Mouse (Mus musculus) CH12.LX (cell line): ENCODE data around the gene Gm20388. TPM values are rescaled to one million over a fixed set of nuclear protein-coding genes. Genes with fewer than 3 reads are reported as not detected.

Experiments
- DNase-seq: peaks from one replicate; pipeline ENCODE4 v3.0.0-alpha.2; 2013; ENCODE audit errors: extremely low read depth
- H3K27ac ChIP-seq: 2 replicates; pipeline ENCODE4 v1.5.1; 2012; ENCODE audit warnings: low read depth, mild to moderate bottlenecking, control low read depth, moderate library complexity; ENCODE audit not compliant: insufficient read depth
- H3K27me3 ChIP-seq: replicated peaks from 2 replicates; pipeline ENCODE3; 2012; ENCODE audit warnings: inconsistent platforms
- H3K36me3 ChIP-seq, 2 experiments: replicated peaks in 1 of 2; 2 replicates each; pipeline versions ENCODE3 to v1.6.1; 2012; ENCODE audit warnings: inconsistent platforms in 1 of 2, low read length in 1 of 2, mild to moderate bottlenecking in 1 of 2, mixed read lengths in 1 of 2, moderate library complexity in 1 of 2; ENCODE audit not compliant: control insufficient read depth in 1 of 2, insufficient read depth in 1 of 2
- H3K4me1 ChIP-seq, 2 experiments: 2 replicates each; pipeline ENCODE4 v1.6.1; 2012; ENCODE audit warnings: inconsistent platforms in 1 of 2, moderate library complexity in 1 of 2; ENCODE audit not compliant: insufficient read depth in 2 of 2, control insufficient read depth in 1 of 2
- H3K4me2 ChIP-seq: 2 replicates; pipeline ENCODE4 v1.6.1; 2012; ENCODE audit warnings: low read depth, mild to moderate bottlenecking, control low read depth; ENCODE audit not compliant: poor library complexity, insufficient read depth, severe bottlenecking
- H3K4me3 ChIP-seq, 3 experiments: fragments of 150-350 bp in 1 of 3; sonication (generic) in 1 of 3; replicated peaks in 1 of 3; 2 replicates each; pipeline versions ENCODE3 to v1.5.1; 2011 to 2012; ENCODE audit warnings: low read depth in 2 of 3, low read length in 2 of 3, mild to moderate bottlenecking in 2 of 3, moderate library complexity in 2 of 3, control low read depth in 1 of 3, improper control_type of control experiment in 1 of 3, inconsistent platforms in 1 of 3, mixed read lengths in 1 of 3; ENCODE audit not compliant: poor library complexity in 1 of 3
- H3K79me2 ChIP-seq: replicated peaks from 2 replicates; pipeline ENCODE4 v1.6.1; 2012; ENCODE audit warnings: mild to moderate bottlenecking, moderate library complexity; ENCODE audit not compliant: control insufficient read depth, poor library complexity, insufficient read depth, severe bottlenecking; ENCODE audit errors: extremely low read depth
- H3K9ac ChIP-seq: 2 replicates; pipeline ENCODE4 v1.6.1; 2012; ENCODE audit warnings: low read depth, mild to moderate bottlenecking, control low read depth, moderate library complexity; ENCODE audit not compliant: insufficient read depth
- H3K9me3 ChIP-seq: replicated peaks from 2 replicates; pipeline ENCODE3; 2012; ENCODE audit warnings: low read length, inconsistent platforms, mixed read lengths
- BHLHE40 ChIP-seq: IDR thresholded peaks from 2 replicates; pipeline ENCODE4 v1.6.1; 2011; ENCODE audit warnings: mild to moderate bottlenecking, low read depth, low read length, improper control_type of control experiment
- GABPA ChIP-seq: IDR thresholded peaks from 2 replicates; pipeline ENCODE4 v1.6.1; 2012; ENCODE audit warnings: low read depth, low read length, improper control_type of control experiment, inconsistent platforms; ENCODE audit not compliant: insufficient replicate concordance
- HCFC1 ChIP-seq: IDR thresholded peaks from 2 replicates; pipeline ENCODE4 v1.6.1; 2012; ENCODE audit warnings: low read depth, mild to moderate bottlenecking, inconsistent platforms, low read length, improper control_type of control experiment
- JUN ChIP-seq: IDR thresholded peaks from 2 replicates; pipeline ENCODE4 v1.6.1; 2011; ENCODE audit warnings: low read depth, mild to moderate bottlenecking, low read length, improper control_type of control experiment, moderate library complexity; ENCODE audit not compliant: insufficient read depth
- KAT2A ChIP-seq: IDR thresholded peaks from 2 replicates; pipeline ENCODE4 v1.6.1; 2012; ENCODE audit warnings: low read length, improper control_type of control experiment, inconsistent platforms; ENCODE audit not compliant: insufficient replicate concordance
- MAFK ChIP-seq: IDR thresholded peaks from 2 replicates; pipeline ENCODE4 v1.6.1; 2011; ENCODE audit warnings: low read length, improper control_type of control experiment; ENCODE audit not compliant: insufficient replicate concordance
- MAX ChIP-seq: IDR thresholded peaks from 2 replicates; pipeline ENCODE4 v1.6.1; 2011; ENCODE audit warnings: low read length, improper control_type of control experiment
- MAZ ChIP-seq: IDR thresholded peaks from 2 replicates; pipeline ENCODE4 v1.6.1; 2012; ENCODE audit warnings: low read depth, mild to moderate bottlenecking, inconsistent platforms, low read length, improper control_type of control experiment, moderate library complexity
- MEF2A ChIP-seq: IDR thresholded peaks from 2 replicates; pipeline ENCODE4 v1.6.1; 2014; ENCODE audit warnings: low read depth, mild to moderate bottlenecking, inconsistent platforms, low read length, improper control_type of control experiment, borderline replicate concordance
- MXI1 ChIP-seq: IDR thresholded peaks from 2 replicates; pipeline ENCODE4 v1.6.1; 2011; ENCODE audit warnings: mild to moderate bottlenecking, low read depth, low read length, improper control_type of control experiment
- NRF1 ChIP-seq: IDR thresholded peaks from 2 replicates; pipeline ENCODE4 v1.6.1; 2014; ENCODE audit warnings: low read depth, mild to moderate bottlenecking, inconsistent platforms, low read length, improper control_type of control experiment, moderate library complexity
- POLR2A ChIP-seq: IDR thresholded peaks from 2 replicates; pipeline ENCODE4 v1.6.1; 2011; ENCODE audit warnings: low read depth, mild to moderate bottlenecking, improper control_type of control experiment, low read length
- TBP ChIP-seq: conservative IDR thresholded peaks from 2 replicates; pipeline ENCODE4 v1.6.1; 2011; ENCODE audit warnings: low read depth, low read length, improper control_type of control experiment
- TCF12 ChIP-seq: IDR thresholded peaks from 2 replicates; pipeline ENCODE4 v1.6.1; 2014; ENCODE audit warnings: low read depth, mild to moderate bottlenecking, inconsistent platforms, low read length, improper control_type of control experiment
- ZC3H11A ChIP-seq: IDR thresholded peaks from 2 replicates; pipeline ENCODE4 v1.6.1; 2012; ENCODE audit warnings: low read depth, mild to moderate bottlenecking, inconsistent platforms, low read length, improper control_type of control experiment
- ZNF384 ChIP-seq: IDR thresholded peaks from 2 replicates; pipeline ENCODE4 v1.6.1; 2012; ENCODE audit warnings: low read depth, low read length, improper control_type of control experiment, inconsistent platforms
- dilution Hi-C: fragments of 300-500 bp; cut with MboI; formaldehyde crosslinking; loops from 2 replicates; pipeline ENCODE4 v1.14.3; 2020; ENCODE audit warnings: low sequenced_read_pairs; ENCODE audit not compliant: extremely low pct_unique_long_range_greater_than_20kb, extremely low pct_ligation_motif_present
- in situ Hi-C: fragments of 300-500 bp; cut with MboI; formaldehyde crosslinking; loops from 3 replicates; pipeline ENCODE4 v1.14.3; 2019; ENCODE audit warnings: low sequenced_read_pairs, low pct_ligation_motif_present, low pct_unique_long_range_greater_than_20kb, mixed read lengths
- polyA plus RNA-seq: library from polyadenylated mRNA; unstranded; fragments of >175 nt; gene quantifications from 2 replicates; pipeline ENCODE4 v1.2.1, GENCODE M21; 2012; ENCODE audit warnings: low read depth; ENCODE audit not compliant: insufficient read length
- total RNA-seq, 2 experiments: library from RNA; depleted of rRNA; stranded (reverse); fragments of 300-350 nt in 1 of 2; fragments of >200 nt in 1 of 2; gene quantifications; 2 replicates each; pipeline ENCODE4 v1.2.3; 2012 to 2014

Gene Gm20388
- total and polyA plus RNA-seq, 3 experiments: 14.8 to 26.3 (median 22.2) TPM

- TF ChIP-seq MAZ (0 out of 2 replicates have a peak, but pooled peaks have one; percentile 35), MEF2A (no peak), TBP (peak; percentile 72; the same call in 1 of the 2 replicates)
- H3K4me3 ChIP-seq: no peak overlapping the region
- H3K27me3 ChIP-seq: no peaks in the 10 kb centered on the region
- H3K36me3 ChIP-seq: peaks cover 0 to 7% of the 10 kb centered on the region in 2 experiments
- no peaks in the 10 kb centered on the region for H3K79me2 ChIP-seq
- H3K9me3 ChIP-seq: no peaks in the 10 kb centered on the region
- in situ Hi-C loops (no loop called here), dilution Hi-C loops (no loop called here)
- 0 out of 2 replicates have a peak overlapping the region, but pooled peaks have one; percentile 11 for H3K27ac ChIP-seq
- H3K4me2 ChIP-seq: peak overlapping the region; percentile 22; the same call in 1 of the 2 replicates
- H3K9ac ChIP-seq: no peak overlapping the region
- peak; percentile 60 for DNase-seq
- peaks cover 37 to 80% of the 10 kb centered on the region in 2 experiments for H3K4me1 ChIP-seq
Observed at GRCm38 (mm10) chr8:121861806-121862548, 1951.3 kb downstream of the Gm20388 start.

- Histone ChIP-seq H3K27ac (no peak overlapping the region), H3K27me3 (no peaks in the 10 kb centered on the region), H3K36me3 (peaks cover 0 to 7% of the 10 kb centered on the region in 2 experiments), H3K4me2 (no peak overlapping the region), H3K79me2 (no peaks in the 10 kb centered on the region), H3K9ac (no peak overlapping the region), H3K4me3 (no peak overlapping the region), H3K9me3 (no peaks in the 10 kb centered on the region), H3K4me1 (peaks cover 20 to 59% of the 10 kb centered on the region in 2 experiments)
- TF ChIP-seq ZNF384 (no peak), TBP (no peak), NRF1 (no peak), ZC3H11A (no peak), GABPA (no peak), TCF12 (no peak), POLR2A (no peak), JUN (no peak), HCFC1 (no peak), KAT2A (no peak), BHLHE40 (no peak), MAFK (no peak), MXI1 (no peak), MAX (no peak)
- dilution Hi-C loops (no loop called here), in situ Hi-C loops (no loop called here)
- no peak for DNase-seq
Observed at GRCm38 (mm10) chr8:121865356-121865755, 1954.7 kb downstream of the Gm20388 start.
